Mouse (Mus musculus) embryo, embryonic 11 days (tissue): ENCODE data around the gene Pbx4.

Experiments used
- DNase-seq: peaks from one replicate; pipeline ENCODE4 v3.0.0-alpha.2; 2015

The Pbx4 gene

GRCm38 (mm10) chr8:69876967-69877366, 44.7 kb downstream of the Pbx4 start:
- no peak for DNase-seq

- DNase-seq: no peak
These were observed 45.1 kb downstream of the Pbx4 start for GRCm38 (mm10) chr8:69877396-69877795.

- DNase-seq: no peak
These were observed 45.7 kb downstream of the Pbx4 start for GRCm38 (mm10) chr8:69877992-69878391.

- DNase-seq: no peak
These were observed 47.4 kb downstream of the Pbx4 start for GRCm38 (mm10) chr8:69879678-69880077.

GRCm38 (mm10) chr8:69880841-69881240, 48.5 kb downstream of the Pbx4 start:
- peak; percentile 17 for DNase-seq

GRCm38 (mm10) chr8:69881261-69881865, 49.1 kb downstream of the Pbx4 start:
- no peak for DNase-seq

- DNase-seq: peak; percentile 77
These were observed 49.9 kb downstream of the Pbx4 start for GRCm38 (mm10) chr8:69882021-69882756.

GRCm38 (mm10) chr8:69882833-69883600, 50.7 kb downstream of the Pbx4 start:
- no peak for DNase-seq

GRCm38 (mm10) chr8:69884141-69884540, 51.9 kb downstream of the Pbx4 start:
- DNase-seq: no peak

GRCm38 (mm10) chr8:69887289-69888243, 55.3 kb downstream of the Pbx4 start, which contains the start of gene Cilp2:
TSS of gene Cilp2 (minus strand) at chr8:69887687.
- peak; percentile 50 for DNase-seq

- DNase-seq: no peak
These were observed 56.1 kb downstream of the Pbx4 start for GRCm38 (mm10) chr8:69888244-69888866.

- peak; percentile 41 for DNase-seq
These were observed 56.6 kb downstream of the Pbx4 start for GRCm38 (mm10) chr8:69888902-69889301.

GRCm38 (mm10) chr8:69890813-69891241, 58.5 kb downstream of the Pbx4 start:
- peak; percentile 77 for DNase-seq

- DNase-seq: peak; percentile 86
These were observed 61.6 kb downstream of the Pbx4 start for GRCm38 (mm10) chr8:69893863-69894262.

GRCm38 (mm10) chr8:69894836-69895332, 62.6 kb downstream of the Pbx4 start:
- no peak for DNase-seq

- DNase-seq: no peak
These were observed 63.6 kb downstream of the Pbx4 start for GRCm38 (mm10) chr8:69895772-69896451.

GRCm38 (mm10) chr8:69897857-69898256, 65.6 kb downstream of the Pbx4 start:
- no peak for DNase-seq

GRCm38 (mm10) chr8:69899876-69900275, 67.6 kb downstream of the Pbx4 start:
- DNase-seq: no peak

GRCm38 (mm10) chr8:69900895-69901451, 68.7 kb downstream of the Pbx4 start:
- DNase-seq: peak; percentile 18

GRCm38 (mm10) chr8:69901484-69902162, 69.3 kb downstream of the Pbx4 start:
- peak; percentile 96 for DNase-seq
